Mouse (Mus musculus) hindbrain, postnatal 0 days (tissue): Measurements from ENCODE around the gene Zdhhc6. TPM values are rescaled to one million over a fixed set of nuclear protein-coding genes. Genes with fewer than 3 reads are reported as not detected.

Source experiments
- ATAC-seq: fragments of 200-750 bp; cut with Nextera tagmentation; 2 replicates; pipeline ENCODE4 v1.8.0; 2017; ENCODE audit warnings: mild to moderate bottlenecking, moderate TSS enrichment, moderate library complexity
- DNase-seq: peaks from one replicate; pipeline ENCODE4 v3.0.0-alpha.2; 2015; ENCODE audit warnings: low spot score
- H3K27ac ChIP-seq: fragments of 300-500 bp; sonication (generic); 2 replicates; pipeline ENCODE4 v1.5.1; 2014; ENCODE audit warnings: mild to moderate bottlenecking
- H3K27me3 ChIP-seq: fragments of 300-500 bp; sonication (generic); 2 replicates; pipeline ENCODE4 v1.6.1; 2014; ENCODE audit warnings: low read length, mixed read lengths; ENCODE audit not compliant: insufficient read depth
- H3K36me3 ChIP-seq: fragments of 300-500 bp; sonication (generic); 2 replicates; pipeline ENCODE4 v1.6.1; 2014; ENCODE audit warnings: low read length, mixed read lengths; ENCODE audit not compliant: insufficient read depth
- H3K4me1 ChIP-seq: fragments of 300-500 bp; sonication (generic); 2 replicates; pipeline ENCODE4 v1.6.1; 2014; ENCODE audit warnings: antibody characterized with exemption, low read length, mixed read lengths; ENCODE audit not compliant: insufficient read depth
- H3K4me2 ChIP-seq: fragments of 300-500 bp; sonication (generic); 2 replicates; pipeline ENCODE4 v1.6.1; 2014; ENCODE audit warnings: low read depth, mild to moderate bottlenecking, low read length, moderate library complexity, mixed read lengths
- H3K4me3 ChIP-seq: fragments of 300-500 bp; sonication (generic); 2 replicates; pipeline ENCODE4 v1.5.1; 2014; ENCODE audit warnings: low read length
- H3K9ac ChIP-seq: fragments of 300-500 bp; sonication (generic); replicated peaks from 2 replicates; pipeline ENCODE4 v1.6.1; 2014; ENCODE audit warnings: mild to moderate bottlenecking, low read length, moderate library complexity, mixed read lengths
- H3K9me3 ChIP-seq: fragments of 300-500 bp; sonication (generic); 2 replicates; pipeline ENCODE4 v1.6.1; 2016; ENCODE audit warnings: low read length, mixed read lengths
- CTCF ChIP-seq: IDR thresholded peaks from 2 replicates; pipeline ENCODE4 v1.5.1; 2016; ENCODE audit warnings: antibody characterized with exemption, control low read depth, low read depth
- WGBS: fragments of 180-500 bp; shearing (Covaris S2); extraction: QIAGEN DNeasy Blood & Tissue Kit; methylation state at CpG from one replicate; pipeline ENCODE4 v1.1.7; 2014; 5-methylcytosine and 5-hydroxymethylcytosine counted together
- polyA plus RNA-seq: library from polyadenylated mRNA; unstranded; fragments of >200 nt; fragmentation: Nextera tagmentation; extraction: Ambion mirVana; gene quantifications from 2 replicates; pipeline ENCODE4 v1.2.1, GENCODE M21; 2015
- total RNA-seq: library from RNA; depleted of rRNA; stranded (reverse); fragments of >200 nt; gene quantifications from 2 replicates; pipeline ENCODE4 v1.2.3, GENCODE M21; 2014; rRNA removed

Gene Zdhhc6
- total RNA-seq (31.6 and 38.3 TPM in 2 replicates), polyA plus RNA-seq (56.8 and 58.5 TPM in 2 replicates)

GRCm38 (mm10) chr19:55315452-55316108 is at the start of gene Zdhhc6:
TSS of gene Zdhhc6 (minus strand) at chr19:55316032.
- peak within 1 kb of the TSS; percentile 69 for H3K4me3 ChIP-seq
- DNase-seq (peak; percentile 87), ATAC-seq (peak; percentile 87)
- H3K4me2 ChIP-seq: peak within 1 kb of the TSS; percentile 97
- no peak for TF ChIP-seq CTCF
- H3K27me3 ChIP-seq: no peaks in the 10 kb centered on the region
- H3K9ac ChIP-seq: peak within 1 kb of the TSS; percentile 81
- H3K4me1 ChIP-seq: peaks cover 4% of the 10 kb centered on the region; the same call in 1 of the 2 replicates
- no peaks in the 10 kb centered on the region for H3K9me3 ChIP-seq
- peak within 1 kb of the TSS; percentile 73 for H3K27ac ChIP-seq
- H3K36me3 ChIP-seq: peaks cover under 1% of the 10 kb centered on the region
- under 1% methylated on average over 59 of the region's 60 CpGs for WGBS

DNA sequence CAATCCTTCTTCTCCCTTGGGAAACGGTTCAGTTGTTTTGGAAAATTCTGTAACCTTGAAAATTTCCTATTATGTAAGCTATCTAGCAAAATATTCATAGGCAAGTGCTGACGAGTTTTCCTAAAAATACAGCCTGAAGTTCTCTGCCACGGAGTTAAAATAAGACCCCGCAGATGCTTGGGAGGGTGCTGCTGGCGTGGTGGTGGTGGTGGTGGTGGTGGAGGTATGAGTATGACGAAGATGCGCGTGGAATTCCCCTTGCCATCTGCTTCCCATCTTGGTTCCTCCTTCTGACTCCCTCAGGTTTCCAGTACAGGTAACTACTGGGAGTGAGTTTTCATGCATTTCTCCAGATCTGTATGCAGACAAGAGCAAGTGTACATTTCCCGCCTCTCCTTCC is 46.8 kb upstream of the Zdhhc6 start:
- no peak for ATAC-seq

GRCm38 (mm10) chr19:55350673-55351378 is 35.0 kb upstream of the Zdhhc6 start:
- Histone ChIP-seq H3K27me3 (no peaks in the 10 kb centered on the region), H3K9me3 (no peaks in the 10 kb centered on the region), H3K27ac (no peak overlapping the region), H3K9ac (no peak overlapping the region), H3K4me3 (no peak overlapping the region), H3K4me2 (no peak overlapping the region), H3K36me3 (no peaks in the 10 kb centered on the region), H3K4me1 (no peaks in the 10 kb centered on the region)
- DNase-seq: peak; percentile 6
- ATAC-seq: no peak
- no peak for TF ChIP-seq CTCF
- 82% methylated on average over 9 of the region's 9 CpGs for WGBS

More for the DNA sequence above, 46.8 kb upstream of the Zdhhc6 start:
- Histone ChIP-seq H3K9me3 (no peaks in the 10 kb centered on the region), H3K4me1 (no peaks in the 10 kb centered on the region), H3K9ac (no peak overlapping the region), H3K36me3 (no peaks in the 10 kb centered on the region), H3K27me3 (no peaks in the 10 kb centered on the region), H3K27ac (no peak overlapping the region), H3K4me3 (no peak overlapping the region), H3K4me2 (no peak overlapping the region)
- 93% methylated on average over 9 of the region's 9 CpGs for WGBS
- no peak for TF ChIP-seq CTCF
- no peak for DNase-seq

DNA sequence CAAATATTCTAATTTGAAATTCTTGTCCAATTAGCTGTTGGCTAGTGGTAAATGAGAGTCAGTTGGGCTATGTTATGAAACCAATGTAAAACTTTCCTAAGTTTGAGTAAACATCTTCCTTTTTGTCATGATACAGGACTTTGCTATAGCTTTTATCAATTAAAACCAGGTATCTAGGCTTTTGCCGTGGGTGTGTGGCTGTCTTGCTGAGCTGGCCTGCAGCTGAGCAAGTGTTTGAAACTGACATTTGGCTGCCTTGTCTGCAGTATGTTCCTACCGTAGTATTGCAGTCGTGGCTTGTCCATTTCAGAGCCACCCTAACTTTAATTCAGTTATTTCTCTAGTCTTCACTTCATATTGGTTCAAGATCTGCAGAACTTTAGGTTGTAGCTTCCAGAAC is 32.4 kb upstream of the Zdhhc6 start:
- TF ChIP-seq CTCF: no peak
- Histone ChIP-seq H3K9me3 (no peaks in the 10 kb centered on the region), H3K4me2 (no peak overlapping the region), H3K27me3 (no peaks in the 10 kb centered on the region), H3K27ac (no peak overlapping the region), H3K4me3 (no peak overlapping the region), H3K4me1 (no peaks in the 10 kb centered on the region), H3K36me3 (no peaks in the 10 kb centered on the region), H3K9ac (no peak overlapping the region)
- ATAC-seq: no peak
- DNase-seq: no peak
- 90% methylated on average over 3 of the region's 3 CpGs for WGBS

DNA sequence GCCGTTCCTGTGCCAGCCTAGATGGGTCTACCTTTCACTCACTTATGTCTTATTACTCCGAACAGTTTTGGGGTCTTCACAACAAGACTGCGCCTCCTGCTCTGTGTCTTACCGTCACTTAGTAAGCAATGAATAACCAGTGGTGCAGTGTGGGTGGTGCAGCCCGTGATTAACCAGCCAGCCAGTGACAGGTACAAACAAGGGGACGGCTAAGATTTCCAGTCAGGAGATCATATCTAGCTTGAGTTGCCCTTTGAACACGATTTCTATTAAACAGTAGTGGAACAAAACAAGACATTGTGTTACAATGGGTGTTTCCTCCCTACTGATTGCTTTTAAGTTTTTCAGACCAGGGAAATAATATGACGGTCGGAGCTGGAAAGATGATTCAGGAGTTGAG is 27.4 kb upstream of the Zdhhc6 start:
- DNase-seq (no peak), ATAC-seq (no peak)
- Histone ChIP-seq H3K36me3 (no peaks in the 10 kb centered on the region), H3K4me1 (no peaks in the 10 kb centered on the region), H3K27me3 (no peaks in the 10 kb centered on the region), H3K9ac (no peak overlapping the region), H3K4me3 (no peak overlapping the region), H3K9me3 (no peaks in the 10 kb centered on the region), H3K27ac (no peak overlapping the region), H3K4me2 (no peak overlapping the region)
- WGBS: 89% methylated on average over 9 of the region's 9 CpGs
- TF ChIP-seq CTCF: no peak

- 94% methylated on average over 7 of the region's 7 CpGs for WGBS
- H3K27me3 ChIP-seq: no peaks in the 10 kb centered on the region
- H3K9me3 ChIP-seq: no peaks in the 10 kb centered on the region
- H3K4me3 ChIP-seq: no peak overlapping the region
- no peak for TF ChIP-seq CTCF
- no peaks in the 10 kb centered on the region for H3K36me3 ChIP-seq
- H3K27ac ChIP-seq: no peak overlapping the region
- H3K4me1 ChIP-seq: no peaks in the 10 kb centered on the region
- H3K4me2 ChIP-seq: no peak overlapping the region
- DNase-seq (no peak), ATAC-seq (no peak)
- no peak overlapping the region for H3K9ac ChIP-seq
Observed at GRCm38 (mm10) chr19:55342423-55342822, 26.6 kb upstream of the Zdhhc6 start.

GRCm38 (mm10) chr19:55341377-55341776 is 25.5 kb upstream of the Zdhhc6 start:
- Histone ChIP-seq H3K4me1 (no peaks in the 10 kb centered on the region), H3K4me2 (no peak overlapping the region), H3K4me3 (no peak overlapping the region), H3K9me3 (no peaks in the 10 kb centered on the region), H3K9ac (no peak overlapping the region), H3K27me3 (no peaks in the 10 kb centered on the region), H3K36me3 (no peaks in the 10 kb centered on the region), H3K27ac (no peak overlapping the region)
- 67% methylated on average over 3 of the region's 3 CpGs for WGBS
- DNase-seq: peak; percentile 57
- peak; percentile 54 for TF ChIP-seq CTCF
- ATAC-seq: no peak
